Mouse (Mus musculus): ENCODE data around the gene Stom.

Stom gene

GRCm38 (mm10) chr2:35271817-35272216 is 65.0 kb downstream of the Stom start:
- DNase-seq (ENCODE audit: low read depth, low spot score), result no peak
- Histone ChIP-seq H3K27me3 (ENCODE audit: control insufficient read depth, insufficient read depth, low read length, poor library complexity, severe bottlenecking) (no peaks in the 10 kb centered on the region), H3K36me3 (ENCODE audit: control insufficient read depth, insufficient read depth, low read length, poor library complexity, severe bottlenecking) (no peaks in the 10 kb centered on the region)

- Histone ChIP-seq H3K36me3 (ENCODE audit: control insufficient read depth, insufficient read depth, low read length, poor library complexity, severe bottlenecking) (no peaks in the 10 kb centered on the region), H3K27me3 (ENCODE audit: control insufficient read depth, insufficient read depth, low read length, poor library complexity, severe bottlenecking) (no peaks in the 10 kb centered on the region)
- DNase-seq (ENCODE audit: low read depth, low spot score), result peak; percentile 81
These were observed 66.2 kb downstream of the Stom start for GRCm38 (mm10) chr2:35270531-35270984.

DNA sequence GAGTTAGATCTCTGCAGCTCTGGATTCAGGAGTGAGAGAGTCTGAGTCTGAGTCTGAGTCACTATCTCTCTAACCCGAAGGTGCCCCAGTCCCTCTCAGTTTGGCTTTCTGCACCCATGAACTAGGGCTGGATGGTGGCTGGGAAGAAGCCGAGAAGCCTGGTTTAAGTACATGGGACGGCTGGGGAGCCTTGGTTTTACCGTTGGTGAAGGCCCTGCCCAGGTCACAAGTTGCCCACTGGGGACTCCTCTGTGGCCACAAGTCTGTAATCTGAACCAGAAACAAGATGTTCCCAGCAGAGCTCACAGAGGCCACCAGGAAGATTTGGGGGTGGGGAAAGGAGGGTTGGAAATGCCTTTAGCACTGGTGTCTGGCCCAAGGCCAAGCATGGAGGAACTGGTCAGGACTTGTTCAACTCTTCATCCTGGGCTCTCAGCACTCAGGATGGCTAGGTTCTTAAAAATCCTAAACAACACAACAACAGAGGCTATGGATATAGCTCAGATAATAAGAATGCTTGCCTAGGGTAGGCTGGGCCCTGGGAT is 67.0 kb downstream of the Stom start:
- no peaks in the 10 kb centered on the region for H3K36me3 ChIP-seq (ENCODE audit: control insufficient read depth, insufficient read depth, low read length, poor library complexity, severe bottlenecking)
- no peaks in the 10 kb centered on the region for H3K27me3 ChIP-seq (ENCODE audit: control insufficient read depth, insufficient read depth, low read length, poor library complexity, severe bottlenecking)
- no peak for DNase-seq (ENCODE audit: low read depth, low spot score)

- H3K36me3 ChIP-seq (ENCODE audit: control insufficient read depth, insufficient read depth, low read length, poor library complexity, severe bottlenecking), result no peaks in the 10 kb centered on the region
- no peaks in the 10 kb centered on the region for H3K27me3 ChIP-seq (ENCODE audit: control insufficient read depth, insufficient read depth, low read length, poor library complexity, severe bottlenecking)
- no peak for DNase-seq (ENCODE audit: low read depth, low spot score)
These were observed 67.6 kb downstream of the Stom start for GRCm38 (mm10) chr2:35269136-35269535.

DNA sequence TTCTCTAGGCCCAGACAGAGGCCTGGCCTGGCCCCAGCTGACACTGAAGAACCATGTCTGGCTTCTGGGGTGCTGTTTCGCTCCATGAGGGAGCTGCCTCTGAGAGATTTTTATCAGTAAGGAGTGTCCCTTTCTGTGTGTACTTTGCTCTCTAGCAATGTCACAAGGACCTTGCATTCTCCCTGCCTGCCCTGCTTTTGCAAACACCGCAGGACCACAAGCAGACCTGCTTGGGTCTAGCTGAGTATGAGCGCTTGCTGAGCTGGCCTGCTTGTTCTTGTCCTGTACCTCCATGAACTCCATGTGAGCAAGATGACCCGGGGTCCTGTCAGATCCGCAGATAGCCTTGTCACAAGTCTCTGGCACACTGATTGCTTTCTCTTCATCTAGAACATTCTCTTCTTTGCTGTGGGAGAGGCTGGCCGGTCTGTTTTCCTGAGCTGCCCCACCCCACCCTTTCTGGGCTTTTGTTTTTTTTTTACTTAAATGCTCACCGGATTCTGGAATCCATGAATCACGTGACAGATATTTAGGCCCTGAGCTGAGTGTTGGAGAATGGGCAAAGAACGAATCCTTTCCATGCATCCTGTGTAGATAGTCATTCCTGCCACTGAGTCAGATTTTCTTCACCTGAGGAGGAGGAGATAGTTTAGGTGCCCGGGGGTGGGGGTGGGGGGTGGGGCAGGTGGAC is 68.8 kb downstream of the Stom start:
- DNase-seq (ENCODE audit: low read depth, low spot score), result no peak
- Histone ChIP-seq H3K27me3 (ENCODE audit: control insufficient read depth, insufficient read depth, low read length, poor library complexity, severe bottlenecking) (no peaks in the 10 kb centered on the region), H3K36me3 (ENCODE audit: control insufficient read depth, insufficient read depth, low read length, poor library complexity, severe bottlenecking) (no peaks in the 10 kb centered on the region)

DNA sequence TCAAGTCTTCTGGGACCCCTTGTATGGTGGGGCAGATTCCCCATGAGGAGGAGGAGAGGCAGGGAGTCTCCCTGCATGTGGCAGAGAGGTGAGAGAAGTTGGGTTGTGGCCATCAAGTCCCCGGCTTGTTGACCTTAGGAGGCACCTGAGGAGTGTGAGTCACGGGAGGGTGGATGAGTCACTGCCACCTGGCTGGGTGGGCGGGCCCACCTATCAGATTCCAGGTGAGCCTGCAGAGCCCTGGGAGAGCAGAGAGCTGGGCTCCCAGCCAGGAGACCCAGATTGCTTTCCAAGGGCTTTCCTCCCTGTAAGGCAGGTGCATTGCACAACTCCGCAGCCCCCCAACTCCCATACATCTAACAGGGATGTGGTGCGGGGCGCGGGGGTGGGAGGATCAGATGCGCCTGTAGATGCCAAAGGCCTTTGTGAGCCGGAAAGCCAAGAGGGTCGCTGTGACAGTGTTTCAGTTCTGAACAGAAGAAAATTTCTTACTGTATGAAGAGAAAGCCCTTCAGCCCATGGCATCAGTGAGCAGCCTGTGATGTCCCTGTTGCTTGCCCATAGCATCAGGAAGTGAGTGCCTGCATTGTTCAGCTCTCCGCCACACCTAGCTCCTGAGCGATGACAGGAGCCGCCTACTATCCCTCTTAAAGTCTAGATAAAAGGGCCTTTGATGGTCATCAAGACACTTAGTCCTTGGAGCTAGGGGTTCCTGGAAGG is 69.5 kb downstream of the Stom start:
- no peak for DNase-seq (ENCODE audit: low read depth, low spot score)
- H3K27me3 ChIP-seq (ENCODE audit: control insufficient read depth, insufficient read depth, low read length, poor library complexity, severe bottlenecking), result no peaks in the 10 kb centered on the region
- H3K36me3 ChIP-seq (ENCODE audit: control insufficient read depth, insufficient read depth, low read length, poor library complexity, severe bottlenecking), result no peaks in the 10 kb centered on the region

DNA sequence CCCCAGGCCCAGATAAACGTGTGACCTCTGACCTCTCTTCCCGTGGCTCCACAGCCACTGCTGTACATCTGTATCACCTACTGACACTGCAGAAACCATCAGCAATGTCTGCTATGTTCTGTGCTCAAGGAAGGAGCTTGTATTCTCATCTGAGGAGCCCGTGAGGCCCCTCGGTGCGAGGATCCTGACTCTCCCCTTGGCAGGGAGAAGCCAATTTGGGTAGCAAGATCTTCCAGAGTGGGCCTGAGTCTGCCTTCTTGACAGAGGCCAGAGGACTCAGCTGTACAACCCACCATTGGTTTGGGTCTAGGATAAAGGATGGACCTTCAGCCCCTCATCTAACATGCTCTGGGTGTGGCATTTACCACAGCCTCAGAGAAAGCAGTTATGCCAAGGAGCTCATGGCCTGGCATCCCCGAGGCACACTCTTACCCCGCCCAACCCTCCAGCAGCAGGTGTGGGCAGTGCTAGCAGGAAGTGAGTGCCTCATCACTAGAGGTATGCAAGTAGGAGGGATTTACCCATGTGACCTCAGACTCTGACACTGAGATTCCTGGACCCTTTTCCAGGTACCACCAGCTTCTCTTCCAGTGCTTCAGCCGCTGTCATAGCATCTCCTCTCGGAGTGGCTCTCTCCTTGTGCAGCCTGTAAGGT is 70.4 kb downstream of the Stom start:
- no peaks in the 10 kb centered on the region for H3K36me3 ChIP-seq (ENCODE audit: control insufficient read depth, insufficient read depth, low read length, poor library complexity, severe bottlenecking)
- no peak for DNase-seq (ENCODE audit: low read depth, low spot score)
- H3K27me3 ChIP-seq (ENCODE audit: control insufficient read depth, insufficient read depth, low read length, poor library complexity, severe bottlenecking), result no peaks in the 10 kb centered on the region

GRCm38 (mm10) chr2:35265775-35266174 is 71.0 kb downstream of the Stom start:
- H3K36me3 ChIP-seq (ENCODE audit: control insufficient read depth, insufficient read depth, low read length, poor library complexity, severe bottlenecking), result no peaks in the 10 kb centered on the region
- no peaks in the 10 kb centered on the region for H3K27me3 ChIP-seq (ENCODE audit: control insufficient read depth, insufficient read depth, low read length, poor library complexity, severe bottlenecking)
- DNase-seq (ENCODE audit: low read depth, low spot score), result no peak

- no peaks in the 10 kb centered on the region for H3K27me3 ChIP-seq (ENCODE audit: control insufficient read depth, insufficient read depth, low read length, poor library complexity, severe bottlenecking)
- H3K36me3 ChIP-seq (ENCODE audit: control insufficient read depth, insufficient read depth, low read length, poor library complexity, severe bottlenecking), result no peaks in the 10 kb centered on the region
- peak; percentile 70 for DNase-seq (ENCODE audit: low read depth, low spot score)
These were observed 71.5 kb downstream of the Stom start for GRCm38 (mm10) chr2:35265296-35265695.

GRCm38 (mm10) chr2:35264095-35264494 is 72.7 kb downstream of the Stom start:
- Histone ChIP-seq H3K36me3 (ENCODE audit: control insufficient read depth, insufficient read depth, low read length, poor library complexity, severe bottlenecking) (no peaks in the 10 kb centered on the region), H3K27me3 (ENCODE audit: control insufficient read depth, insufficient read depth, low read length, poor library complexity, severe bottlenecking) (no peaks in the 10 kb centered on the region)
- DNase-seq (ENCODE audit: low read depth, low spot score), result no peak

Measured in splenic B cell, adult 2 months (primary cell).